Mouse (Mus musculus): ENCODE measurements around the gene Fbf1. TPM values are rescaled to one million over a fixed set of nuclear protein-coding genes. Genes with fewer than 3 reads are reported as not detected.
"Not testable (repeated sequence)": the region's sequence is repeated elsewhere in the genome, so short reads cannot be mapped to it uniquely, and the experiment has no call there.

Gene Fbf1
- total RNA-seq, 2 experiments from 2014 or later = 88.7 to 94.7 TPM

DNA sequence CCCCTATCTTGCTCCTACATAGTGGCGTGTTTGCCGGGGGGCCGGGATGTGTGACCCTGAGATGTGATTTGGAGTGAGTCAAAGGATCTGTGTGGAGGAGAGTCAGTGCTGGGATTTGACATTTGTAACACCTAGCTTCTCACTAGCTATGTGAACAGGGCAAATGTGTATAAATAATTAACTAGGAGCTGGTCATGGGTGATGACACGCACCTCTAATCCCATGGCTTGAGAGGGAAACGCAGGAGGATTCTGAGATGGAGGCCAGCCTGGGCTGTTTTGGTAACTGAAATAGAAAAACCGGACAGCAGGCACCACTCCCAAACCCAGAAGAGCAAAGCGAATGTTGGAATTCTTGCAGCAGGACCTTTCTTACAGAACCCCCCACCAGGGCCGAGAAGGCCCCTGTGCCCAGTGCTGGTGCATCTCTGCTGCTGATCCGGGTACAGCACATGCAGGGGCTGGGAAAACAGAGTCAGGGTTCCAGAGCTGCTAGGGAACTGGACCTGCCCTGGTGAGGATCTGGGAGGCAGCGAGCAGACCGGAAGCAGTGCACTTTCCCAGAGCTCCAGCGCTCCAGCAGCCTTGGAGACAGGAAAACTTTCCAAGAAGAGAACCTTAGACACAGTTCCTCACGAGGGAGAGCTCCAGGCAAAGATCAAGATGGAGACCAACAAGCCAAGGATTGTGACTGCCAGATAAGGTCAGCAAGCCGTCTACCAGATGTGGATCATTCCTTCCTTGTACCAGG lies 69.1 kb downstream of the Fbf1 start:
- intact Hi-C loops (cut with DNase I) = no loop called here
- no peak for DNase-seq (ENCODE audit: low spot score in 2 of 2)

DNA sequence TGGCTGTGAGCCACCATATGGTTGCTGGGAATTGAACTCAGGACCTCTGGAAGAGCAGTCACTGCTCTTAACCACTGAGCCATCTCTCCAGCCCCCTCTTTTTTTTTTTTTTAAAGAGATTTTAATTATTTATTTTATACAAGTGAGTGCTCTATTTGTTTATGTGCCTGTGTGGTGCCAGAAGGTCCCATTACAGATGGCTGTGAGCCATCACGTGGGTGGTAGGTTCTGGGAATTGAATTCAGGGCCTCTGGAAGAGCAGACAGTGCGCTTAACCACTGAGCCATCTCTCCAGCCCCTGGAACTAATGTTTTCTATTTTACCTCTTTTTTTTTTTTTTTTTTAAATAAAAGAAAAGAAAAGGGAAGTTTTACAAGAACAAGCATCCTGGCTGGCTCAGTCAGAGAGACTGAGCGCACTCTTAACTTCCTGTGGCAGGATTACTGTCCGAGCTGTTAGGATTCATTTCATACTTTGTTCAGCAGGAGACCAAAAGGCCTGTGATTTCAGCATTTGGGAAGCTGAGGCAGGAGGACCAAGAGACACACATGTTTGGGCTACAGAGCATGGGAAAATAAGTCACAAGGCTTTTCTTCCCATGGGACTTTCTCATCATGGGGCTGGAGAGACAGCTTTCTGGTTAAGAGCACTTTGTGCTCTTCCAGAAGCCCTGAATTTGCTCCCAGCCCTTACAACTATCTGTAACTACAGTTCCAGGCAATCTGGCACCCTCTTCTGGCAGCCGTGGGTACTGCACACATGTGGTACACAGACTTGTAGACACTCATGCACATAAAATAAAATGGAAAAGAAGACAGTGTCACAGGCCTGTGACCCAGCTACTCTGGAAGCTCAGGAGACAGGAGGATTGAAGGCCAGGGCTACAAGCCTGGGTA lies 71.5 kb downstream of the Fbf1 start:
- intact Hi-C loops (cut with DNase I) = no loop called here
- DNase-seq (ENCODE audit: low spot score in 2 of 2) = no peak

DNA sequence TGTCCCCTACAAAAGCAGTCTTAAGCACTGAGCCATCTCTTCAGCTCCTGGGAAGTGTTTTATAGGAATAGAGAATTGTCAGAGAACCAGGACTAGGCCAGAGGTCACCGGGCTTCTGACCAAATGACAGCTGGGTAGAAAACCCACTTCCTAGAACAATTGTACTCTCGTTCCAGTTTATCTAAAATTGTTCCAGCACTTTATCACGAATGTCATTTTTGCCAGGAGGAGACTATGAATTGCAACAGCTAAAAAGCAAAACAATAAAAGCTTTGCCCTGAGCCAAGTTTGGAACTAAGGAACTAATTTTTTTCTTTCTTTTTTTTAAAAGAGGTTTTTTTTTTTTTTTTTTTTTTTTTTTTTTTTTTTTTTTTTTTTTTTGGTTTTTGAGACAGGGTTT lies 72.4 kb downstream of the Fbf1 start:
- intact Hi-C loops (cut with DNase I) = no loop called here
- no peak for DNase-seq (ENCODE audit: low spot score in 2 of 2)

DNA sequence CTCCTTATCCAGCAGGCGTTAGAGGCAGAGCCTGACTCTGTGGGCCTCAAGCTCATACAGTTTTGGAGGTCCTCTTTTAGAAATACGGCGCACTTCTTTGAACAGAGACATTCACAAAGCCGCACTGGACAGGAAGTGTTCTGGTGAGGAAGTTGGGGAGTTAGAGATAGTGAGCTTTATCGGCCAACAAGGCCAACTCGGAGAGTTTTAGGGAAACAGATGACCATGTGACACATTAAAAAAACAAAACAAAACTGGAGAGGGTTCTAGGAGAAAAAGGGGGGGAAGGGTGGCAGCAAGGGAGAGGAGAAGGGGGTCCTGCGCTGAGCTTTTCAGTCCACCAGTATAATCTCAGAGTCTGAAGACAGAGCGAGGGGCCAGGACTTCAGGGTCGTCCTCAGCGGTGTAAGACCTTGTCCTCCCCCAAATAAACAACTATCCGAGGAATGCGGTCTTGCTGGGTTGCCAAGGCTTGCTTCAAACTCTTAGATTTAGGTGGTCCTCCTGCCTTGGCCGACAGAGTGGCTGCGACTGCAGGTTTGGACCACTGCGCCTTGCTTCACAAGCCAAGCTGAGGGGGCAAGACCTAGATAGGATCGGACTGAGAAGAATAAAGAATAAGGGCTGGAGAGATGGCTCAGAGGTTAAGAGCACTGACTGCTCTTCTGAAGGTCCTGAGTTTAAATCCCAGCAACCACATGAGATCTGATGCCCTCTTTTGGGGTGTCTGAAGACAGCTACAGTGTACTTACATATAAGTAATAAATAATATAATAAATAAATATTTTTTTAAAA lies 74.0 kb downstream of the Fbf1 start:
- no peak for DNase-seq (ENCODE audit: low spot score in 2 of 2)
- intact Hi-C loops (cut with DNase I) = no loop called here

DNA sequence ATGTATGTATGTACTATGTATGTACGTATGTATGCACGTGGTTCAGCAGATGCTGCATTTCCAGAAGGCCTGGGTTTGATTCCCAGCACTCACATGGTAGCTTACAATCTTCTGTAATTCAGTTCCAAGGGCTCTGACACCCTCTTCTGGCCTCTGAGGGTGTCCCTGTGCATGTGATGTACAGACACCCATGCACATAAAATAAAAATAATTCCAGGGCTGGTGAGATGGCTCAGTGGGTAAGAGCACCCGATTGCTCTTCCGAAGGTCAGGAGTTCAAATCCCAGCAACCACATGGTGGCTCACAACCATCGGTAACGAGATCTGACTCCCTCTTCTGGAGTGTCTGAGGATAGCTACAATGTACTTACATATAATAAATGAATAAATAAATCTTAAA lies 75.0 kb downstream of the Fbf1 start:
- DNase-seq (ENCODE audit: low spot score in 2 of 2); intact Hi-C loops (cut with DNase I): not testable (repeated sequence)

Other genes with a start within 250 kb of the Fbf1 start
- 10 to 100 TPM; 43.2 to 50.7 TPM for gene Sap30bp, start 234.9 kb downstream of the Fbf1 start, total RNA-seq (2021)
- gene Recql5, start 234.7 kb downstream of the Fbf1 start, total RNA-seq (2021) = 10 to 100 TPM; 19.8 to 22.4 TPM
- gene Itgb4, start 193.5 kb downstream of the Fbf1 start, total RNA-seq (2021) = 1 to 10 TPM; 3.2 to 4.2 TPM
- gene Galk1, start 155.4 kb downstream of the Fbf1 start, total RNA-seq (2021) = 10 to 100 TPM; 18.8 to 19.4 TPM
- gene H3f3b, start 140.2 kb downstream of the Fbf1 start, total RNA-seq (2021) = 100 to 1,000 TPM; 254 to 295 TPM
- gene Unk, start 137.8 kb downstream of the Fbf1 start, total RNA-seq (2021) = 10 to 100 TPM; 23.8 to 25.5 TPM
- under 1 TPM; 0.46 to 0.55 TPM for gene Unc13d, start 90.2 kb downstream of the Fbf1 start, total RNA-seq (2021)
- gene Wbp2, start 81.2 kb downstream of the Fbf1 start, total RNA-seq (2021) = 100 to 1,000 TPM; 278 to 292 TPM
- gene Trim47, start 41.0 kb downstream of the Fbf1 start, total RNA-seq (2021) = 1 to 10 TPM; 8.7 to 9.0 TPM
- gene Trim65, start 37.0 kb downstream of the Fbf1 start, total RNA-seq (2021) = 1 to 10 TPM; 5.4 to 7.0 TPM
- 10 to 100 TPM; 51.1 to 56.1 TPM for gene Mrpl38, start 29.3 kb downstream of the Fbf1 start, total RNA-seq (2021)
- gene Ten1, start 30.7 kb upstream of the Fbf1 start, total RNA-seq (2021) = 10 to 100 TPM; 41.5 to 44.0 TPM
- gene Acox1, start 30.9 kb upstream of the Fbf1 start, total RNA-seq (2021) = 100 to 1,000 TPM; 120 to 121 TPM
- under 1 TPM; 0.68 to 0.97 TPM for gene Evpl, start 69.9 kb upstream of the Fbf1 start, total RNA-seq (2021)
- gene Srp68, start 106.1 kb upstream of the Fbf1 start, total RNA-seq (2021) = 10 to 100 TPM; 52.0 to 56.4 TPM
- under 1 TPM in 1 of 2 experiments, not detected in 1; 0.18 TPM for gene Galr2, start 112.8 kb upstream of the Fbf1 start, total RNA-seq (2021)
- 100 to 1,000 TPM in 1 of 2 experiments, 10 to 100 TPM in 1; 92.7 to 115 TPM for gene Exoc7, start 139.1 kb upstream of the Fbf1 start, total RNA-seq (2021)
- gene Foxj1, start 167.2 kb upstream of the Fbf1 start, total RNA-seq (2021) = 1 to 10 TPM; 4.2 to 5.5 TPM
- gene Rnf157, start 244.9 kb upstream of the Fbf1 start, total RNA-seq (2021) = 100 to 1,000 TPM; 228 to 235 TPM

All from left cerebral cortex, postnatal 14 days (tissue).